Mouse (Mus musculus) frontal cortex, postnatal 10 days (tissue): Measurements from ENCODE around the gene Rere.
"Not testable (repeated sequence)": the region's sequence is repeated elsewhere in the genome, so short reads cannot be mapped to it uniquely, and the experiment has no call there.

Experiments
- DNase-seq, 2 experiments: peaks; one replicate each; pipeline ENCODE4 v3.0.0; 2022; ENCODE audit warnings: low spot score in 2 of 2, mixed read lengths in 1 of 2

The Rere gene

GRCm38 (mm10) chr4:150549989-150550716, 268.7 kb downstream of the Rere start:
- DNase-seq: no peak

- no peak for DNase-seq
Measured at GRCm38 (mm10) chr4:150551390-150551789, 269.9 kb downstream of the Rere start.

- DNase-seq: no peak
Measured at GRCm38 (mm10) chr4:150552751-150553600, 271.5 kb downstream of the Rere start.

GRCm38 (mm10) chr4:150555783-150556182, 274.3 kb downstream of the Rere start:
- no peak for DNase-seq

GRCm38 (mm10) chr4:150556382-150557221, 275.2 kb downstream of the Rere start:
- DNase-seq: peak; percentile 72 to 74

GRCm38 (mm10) chr4:150557289-150557688, 275.8 kb downstream of the Rere start:
- DNase-seq: not testable (repeated sequence)

GRCm38 (mm10) chr4:150557976-150558375, 276.5 kb downstream of the Rere start:
- DNase-seq: no peak

GRCm38 (mm10) chr4:150559514-150559913, 278.1 kb downstream of the Rere start:
- DNase-seq: no peak

GRCm38 (mm10) chr4:150563281-150563680, 281.8 kb downstream of the Rere start:
- no peak for DNase-seq

GRCm38 (mm10) chr4:150566193-150566592, 284.7 kb downstream of the Rere start:
- DNase-seq: no peak

- no peak for DNase-seq
Measured at GRCm38 (mm10) chr4:150568318-150569134, 287.1 kb downstream of the Rere start.

GRCm38 (mm10) chr4:150569135-150569833, 287.8 kb downstream of the Rere start:
- DNase-seq: peak; percentile 52 to 66

GRCm38 (mm10) chr4:150569834-150570571, 288.6 kb downstream of the Rere start:
- DNase-seq: peak in 1 of 2 experiments; percentile 19

GRCm38 (mm10) chr4:150570793-150571192, 289.3 kb downstream of the Rere start:
- DNase-seq: peak in 1 of 2 experiments; percentile 18

- DNase-seq: no peak
Measured at GRCm38 (mm10) chr4:150572104-150572691, 290.8 kb downstream of the Rere start.

GRCm38 (mm10) chr4:150572938-150573337, 291.5 kb downstream of the Rere start:
- DNase-seq: no peak

GRCm38 (mm10) chr4:150575363-150576092, 294.1 kb downstream of the Rere start:
- no peak for DNase-seq

GRCm38 (mm10) chr4:150576339-150576738, 294.9 kb downstream of the Rere start:
- no peak for DNase-seq

- DNase-seq: no peak
Measured at GRCm38 (mm10) chr4:150578021-150578420, 296.6 kb downstream of the Rere start.
